Mouse (Mus musculus) kidney, adult 2 months (tissue): Measurements from ENCODE around the gene Arhgap45. TPM values are rescaled to one million over a fixed set of nuclear protein-coding genes. Genes with fewer than 3 reads are reported as not detected.

ENCODE experiments used
- DNase-seq: peaks from one replicate; pipeline ENCODE4 v3.0.0; 2021
- H3K27ac ChIP-seq: fragments of 200-500 bp; 2 replicates; pipeline ENCODE4 v1.5.1; 2012; ENCODE audit warnings: low read depth, low read length, control low read depth, inconsistent platforms; ENCODE audit not compliant: insufficient read depth
- H3K27me3 ChIP-seq: fragments of 200-500 bp; replicated peaks from 2 replicates; pipeline ENCODE4 v1.6.1; 2012; ENCODE audit warnings: mild to moderate bottlenecking, moderate library complexity, low read length, inconsistent platforms; ENCODE audit not compliant: control insufficient read depth, insufficient read depth
- H3K36me3 ChIP-seq: fragments of 200-500 bp; 2 replicates; pipeline ENCODE4 v1.6.1; 2012; ENCODE audit warnings: mild to moderate bottlenecking, moderate library complexity, low read length, inconsistent platforms; ENCODE audit not compliant: control insufficient read depth, insufficient read depth
- H3K4me1 ChIP-seq: fragments of 200-500 bp; 2 replicates; pipeline ENCODE4 v1.6.1; 2011; ENCODE audit warnings: low read length; ENCODE audit not compliant: control insufficient read depth, insufficient read depth
- H3K4me3 ChIP-seq: fragments of 200-500 bp; 2 replicates; pipeline ENCODE4 v1.5.1; 2011; ENCODE audit warnings: mild to moderate bottlenecking, low read depth, low read length, control low read depth; ENCODE audit not compliant: insufficient read depth
- CTCF ChIP-seq: fragments of 200-500 bp; conservative IDR thresholded peaks from 2 replicates; pipeline ENCODE4 v1.5.1; 2011; ENCODE audit warnings: low read depth, mild to moderate bottlenecking, control low read depth, low read length, moderate library complexity, mixed read lengths; ENCODE audit not compliant: insufficient read depth, insufficient read length
- POLR2A ChIP-seq: fragments of 200-500 bp; IDR thresholded peaks from one replicate; pipeline ENCODE4 v1.6.1; 2011; ENCODE audit warnings: low read depth, low read length, control low read depth
- WGBS: fragments of 180-500 bp; shearing (Covaris S2); methylation state at CpG from one replicate; pipeline ENCODE4 v1.1.7; 2018; 5-methylcytosine and 5-hydroxymethylcytosine counted together
- polyA plus RNA-seq: library from polyadenylated mRNA; depleted of rRNA; stranded (reverse); fragments of >200 nt; gene quantifications from 2 replicates; pipeline ENCODE4 v1.2.3, GENCODE M21; 2012

Arhgap45 gene
- polyA plus RNA-seq, 1 experiment, result 25.5 TPM

DNA sequence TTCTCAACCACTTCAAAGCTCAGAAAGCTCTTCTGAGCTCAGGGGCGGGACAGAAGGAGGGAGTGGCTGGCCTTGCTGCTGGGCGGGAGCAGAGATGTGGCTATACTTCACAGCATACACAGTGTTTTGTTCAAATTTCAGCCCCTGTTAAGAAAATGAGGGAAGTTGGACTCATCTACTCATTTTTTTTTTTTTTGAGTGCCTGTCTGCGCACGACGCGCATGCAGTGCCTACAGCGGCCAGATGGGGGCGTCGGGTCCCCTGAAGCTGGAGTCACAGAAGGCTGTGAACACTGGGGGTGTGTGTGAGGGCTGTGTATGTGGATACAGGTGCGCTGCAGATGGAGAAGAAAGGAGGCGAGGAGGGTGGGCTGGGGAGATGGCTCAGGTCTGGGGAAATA, 29.5 kb upstream of the Arhgap45 start:
- DNase-seq, result peak; percentile 89
- H3K4me3 ChIP-seq, result no peak overlapping the region

DNA sequence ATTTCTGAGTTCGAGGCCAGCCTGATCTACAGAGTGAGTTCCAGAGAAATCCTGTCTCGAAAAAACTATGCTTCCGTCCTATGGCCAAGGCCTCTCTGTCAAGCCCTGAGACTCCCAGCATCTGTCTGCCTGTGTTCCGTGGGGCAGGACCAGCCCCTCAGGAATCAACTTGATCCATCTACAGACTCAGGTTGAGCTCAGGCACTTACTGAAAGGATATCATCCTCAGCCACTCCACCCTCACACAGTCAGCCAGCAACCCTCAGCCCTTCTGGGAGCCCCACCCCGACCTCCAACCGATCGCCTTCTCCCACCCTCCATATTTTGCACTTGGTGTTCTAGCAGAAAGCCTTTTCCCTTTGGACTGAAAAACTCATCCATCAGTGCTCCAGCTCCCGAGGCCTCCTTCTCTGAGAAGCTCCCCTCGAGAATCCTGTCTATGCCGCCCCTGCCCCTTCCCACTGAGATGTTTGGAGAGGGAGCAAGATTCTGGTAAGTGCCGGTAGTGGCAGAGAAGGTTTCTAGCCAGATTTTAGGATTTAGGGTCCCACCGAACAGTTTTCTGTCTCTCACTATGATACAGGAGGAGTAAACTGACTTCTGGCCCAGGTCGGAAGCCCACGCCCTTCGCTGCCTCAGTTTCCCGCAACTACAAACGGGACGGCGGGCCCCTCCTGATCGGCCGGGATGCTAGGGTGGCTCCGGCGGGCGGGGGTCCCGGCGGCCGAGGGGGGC, 28.5 kb upstream of the Arhgap45 start:
- TF ChIP-seq CTCF (no peak), POLR2A (no peak)
- peaks cover 16% of the 10 kb centered on the region for H3K4me1 ChIP-seq
- no peak for DNase-seq
- peak overlapping the region; percentile 84 for H3K27ac ChIP-seq
- no peaks in the 10 kb centered on the region for H3K27me3 ChIP-seq
- peak overlapping the region; percentile 73 for H3K4me3 ChIP-seq
- H3K36me3 ChIP-seq, result no peaks in the 10 kb centered on the region
- WGBS, result 23% methylated on average over 27 of the region's 27 CpGs

More for the DNA sequence above, 29.5 kb upstream of the Arhgap45 start:
- TF ChIP-seq CTCF (peak; percentile 76), POLR2A (no peak)
- no peaks in the 10 kb centered on the region for H3K27me3 ChIP-seq
- H3K27ac ChIP-seq, result peak overlapping the region; percentile 36; the same call in 1 of the 2 replicates
- H3K36me3 ChIP-seq, result no peaks in the 10 kb centered on the region
- peaks cover 23% of the 10 kb centered on the region for H3K4me1 ChIP-seq
- WGBS, result 8% methylated on average over 11 of the region's 11 CpGs

DNA sequence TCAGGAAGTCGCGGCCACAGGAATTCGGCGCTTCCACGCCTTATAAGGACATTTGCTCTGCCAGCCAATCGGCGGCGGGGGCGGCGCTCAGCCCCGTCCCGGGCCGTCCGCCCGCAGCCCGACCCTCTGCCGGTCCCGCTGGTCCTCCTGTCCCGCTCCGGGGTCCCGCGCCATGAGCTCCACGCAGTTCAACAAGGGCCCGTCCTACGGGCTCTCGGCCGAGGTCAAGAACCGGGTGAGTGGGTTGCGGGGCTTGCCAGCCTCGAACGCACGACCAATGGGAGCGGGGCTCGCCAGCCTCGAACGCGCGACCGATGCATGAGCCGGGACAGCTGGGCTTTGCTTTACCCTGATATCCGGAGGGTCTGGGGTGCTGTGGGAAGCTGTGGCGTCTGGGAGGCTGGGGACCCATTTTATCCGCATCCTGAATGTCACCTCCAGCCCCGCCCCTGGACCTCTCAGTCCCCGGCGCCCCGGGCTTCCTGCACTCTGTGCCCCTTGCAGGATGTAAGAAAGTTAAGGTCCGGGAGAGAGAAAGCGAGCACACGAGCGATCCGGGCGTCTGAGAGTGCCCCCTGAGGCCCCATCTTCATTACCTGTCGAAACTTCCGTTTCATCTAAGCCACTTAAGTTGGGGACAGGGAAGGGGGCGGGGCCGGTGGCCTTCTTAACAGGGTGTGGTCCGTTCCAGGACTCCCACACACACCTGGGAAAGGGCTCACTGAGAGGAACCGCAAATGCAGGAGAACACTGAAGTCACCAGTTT, 27.8 kb upstream of the Arhgap45 start, which contains the start of gene Cnn2:
Gene Cnn2 (plus strand): TSS at position 79 of the 766 bp plus-strand sequence.
- H3K4me3 ChIP-seq, result peak within 1 kb of the TSS; percentile 73
- peak; percentile 76 for DNase-seq
- no peaks in the 10 kb centered on the region for H3K36me3 ChIP-seq
- WGBS, result 2% methylated on average over 59 of the region's 59 CpGs
- peaks cover 15% of the 10 kb centered on the region for H3K4me1 ChIP-seq
- H3K27me3 ChIP-seq, result no peaks in the 10 kb centered on the region
- TF ChIP-seq POLR2A (no peak), CTCF (no peak)
- H3K27ac ChIP-seq, result peak within 1 kb of the TSS; percentile 84

DNA sequence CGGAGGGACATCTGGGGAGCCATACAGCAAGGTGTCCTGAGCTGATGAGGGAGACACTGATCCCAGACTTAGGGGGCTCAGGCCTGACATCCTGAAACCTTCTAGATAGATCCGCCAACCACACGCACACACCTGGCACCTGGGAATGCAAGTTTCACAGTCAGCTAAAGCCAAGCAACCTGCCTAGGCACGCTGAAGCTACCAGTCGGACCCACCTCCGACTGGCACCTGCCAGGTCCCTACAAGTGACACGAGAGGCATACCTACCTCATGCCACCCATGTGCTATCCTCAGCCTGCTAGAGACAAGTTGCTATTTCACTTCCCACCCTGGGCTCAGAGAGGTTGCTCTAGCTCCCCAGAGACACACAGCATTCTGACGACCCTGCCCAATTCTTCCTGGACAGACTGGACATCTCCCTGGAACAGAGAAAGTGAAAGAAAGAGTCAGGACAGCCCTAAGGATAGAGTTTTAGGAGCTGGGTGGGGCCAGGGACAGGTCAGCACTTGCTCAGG, 27.1 kb upstream of the Arhgap45 start:
- Histone ChIP-seq H3K4me1 (peaks cover 15% of the 10 kb centered on the region), H3K4me3 (peak overlapping the region; percentile 73), H3K36me3 (no peaks in the 10 kb centered on the region), H3K27me3 (no peaks in the 10 kb centered on the region), H3K27ac (peak overlapping the region; percentile 44; the same call in 1 of the 2 replicates)
- TF ChIP-seq POLR2A (no peak), CTCF (no peak)
- no peak for DNase-seq
- 43% methylated on average over 8 of the region's 8 CpGs for WGBS

DNA sequence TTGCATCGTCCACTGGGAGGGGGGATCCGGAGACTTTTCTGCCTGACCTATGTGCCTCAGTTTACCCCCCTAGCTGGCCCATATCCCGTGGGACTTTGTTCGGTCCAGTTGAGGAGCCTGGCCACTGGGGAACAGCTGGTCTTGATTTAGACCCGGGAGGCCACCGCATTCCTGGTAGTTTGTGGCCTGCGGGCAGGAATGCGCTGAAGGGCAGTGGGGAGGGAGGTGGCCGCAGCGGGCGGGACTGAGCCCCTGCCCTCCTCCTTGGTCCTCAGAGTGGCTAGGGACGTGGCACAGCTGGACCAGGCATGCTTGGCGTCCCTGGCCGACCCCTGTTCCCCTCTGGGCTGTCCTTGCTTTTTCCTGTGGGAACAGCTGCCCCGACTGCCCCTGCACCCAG, 26.6 kb upstream of the Arhgap45 start:
- no peaks in the 10 kb centered on the region for H3K36me3 ChIP-seq
- H3K27ac ChIP-seq, result peak overlapping the region; percentile 44; the same call in 1 of the 2 replicates
- peak overlapping the region; percentile 73 for H3K4me3 ChIP-seq
- DNase-seq, result no peak
- WGBS, result 13% methylated on average over 15 of the region's 15 CpGs
- H3K4me1 ChIP-seq, result peaks cover 15% of the 10 kb centered on the region
- no peak for TF ChIP-seq POLR2A
- TF ChIP-seq CTCF, result no peak
- H3K27me3 ChIP-seq, result no peaks in the 10 kb centered on the region

DNA sequence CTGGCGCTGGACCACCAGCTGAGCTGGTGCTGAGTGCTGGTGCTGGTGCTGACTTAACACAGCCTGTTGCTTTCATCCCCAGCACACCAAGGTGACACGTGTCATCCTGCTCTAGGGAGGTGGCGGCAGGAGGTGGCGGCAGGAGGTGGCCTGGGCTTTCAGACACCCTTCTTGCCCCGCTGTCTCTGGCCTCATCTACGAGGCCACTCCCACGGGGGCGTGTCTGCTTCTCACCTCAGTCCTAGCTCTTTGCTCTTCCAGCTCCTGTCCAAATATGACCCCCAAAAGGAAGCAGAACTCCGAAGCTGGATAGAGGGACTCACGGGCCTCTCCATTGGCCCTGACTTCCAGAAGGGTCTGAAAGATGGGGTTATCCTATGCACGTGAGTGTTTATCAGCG, 25.4 kb upstream of the Arhgap45 start:
- no peak for DNase-seq
- Histone ChIP-seq H3K27ac (no peak overlapping the region), H3K4me1 (peaks cover 9% of the 10 kb centered on the region), H3K36me3 (no peaks in the 10 kb centered on the region), H3K4me3 (no peak overlapping the region), H3K27me3 (no peaks in the 10 kb centered on the region)
- TF ChIP-seq CTCF, result no peak
- no peak for TF ChIP-seq POLR2A
- WGBS, result 73% methylated on average over 12 of the region's 12 CpGs

DNA sequence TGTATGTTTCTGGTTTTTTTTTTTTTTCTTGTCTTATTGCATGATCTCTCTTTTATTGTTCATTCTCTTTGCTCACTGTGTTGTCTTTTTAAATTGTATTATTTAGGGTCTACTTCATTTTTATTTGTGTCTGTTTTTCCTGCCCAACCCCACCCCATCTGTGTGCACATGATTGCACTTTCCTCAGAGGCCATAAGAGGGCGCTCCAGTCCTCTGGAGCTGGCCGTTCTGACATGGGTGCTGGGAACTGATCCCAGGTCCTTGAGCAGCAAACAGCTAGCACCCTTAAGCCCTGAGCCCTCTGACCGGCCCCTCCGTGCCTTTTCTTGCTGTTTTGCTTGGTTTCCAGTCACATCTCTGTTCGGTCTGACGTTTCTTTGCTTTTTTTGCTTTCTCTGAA, 24.9 kb upstream of the Arhgap45 start:
- no peak overlapping the region for H3K27ac ChIP-seq
- no peak overlapping the region for H3K4me3 ChIP-seq
- 92% methylated on average over 6 of the region's 6 CpGs for WGBS
- DNase-seq, result no peak
- no peaks in the 10 kb centered on the region for H3K27me3 ChIP-seq
- H3K4me1 ChIP-seq, result peaks cover 6% of the 10 kb centered on the region
- no peaks in the 10 kb centered on the region for H3K36me3 ChIP-seq
- no peak for TF ChIP-seq POLR2A
- TF ChIP-seq CTCF, result 0 out of 2 replicates have a peak, but pooled peaks have one; percentile 10
